Mouse (Mus musculus) frontal cortex, adult (tissue): ENCODE measurements around the gene Mrpl48.
A peak's percentile ranks its signal among the peaks of the same experiment; 100 is the strongest.

ENCODE experiments used
- ATAC-seq: cut with Nextera tagmentation; 2 replicates; pipeline ENCODE4 v1.9.2; 2017; ENCODE audit warnings: mild to moderate bottlenecking, moderate library complexity, mixed read lengths; ENCODE audit not compliant: low TSS enrichment

Gene Mrpl48

DNA sequence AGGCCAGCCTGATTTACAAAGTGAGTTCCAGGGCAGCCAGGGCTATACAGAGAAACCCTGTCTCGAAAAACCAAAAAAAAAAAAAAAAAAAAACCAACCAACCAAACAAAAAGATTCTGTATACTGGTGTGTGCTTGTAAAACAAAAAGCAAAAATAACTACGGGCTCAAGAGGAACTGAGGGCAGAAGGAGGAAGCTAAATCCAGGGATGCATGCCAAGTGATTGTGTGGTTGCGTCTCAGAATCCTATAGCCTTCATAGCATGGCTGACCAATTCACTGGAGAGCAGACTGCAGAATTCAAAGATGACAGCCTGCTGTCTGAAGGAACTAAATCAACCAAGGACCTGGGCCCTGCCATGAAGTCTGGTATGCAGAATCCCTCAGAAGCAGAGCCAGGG is 73.9 kb downstream of the Mrpl48 start:
- ATAC-seq: no peak

- no peak for ATAC-seq
Measured at GRCm38 (mm10) chr7:100533503-100533902, 74.6 kb downstream of the Mrpl48 start.

GRCm38 (mm10) chr7:100530766-100531165 is 77.3 kb downstream of the Mrpl48 start:
- ATAC-seq: no peak

DNA sequence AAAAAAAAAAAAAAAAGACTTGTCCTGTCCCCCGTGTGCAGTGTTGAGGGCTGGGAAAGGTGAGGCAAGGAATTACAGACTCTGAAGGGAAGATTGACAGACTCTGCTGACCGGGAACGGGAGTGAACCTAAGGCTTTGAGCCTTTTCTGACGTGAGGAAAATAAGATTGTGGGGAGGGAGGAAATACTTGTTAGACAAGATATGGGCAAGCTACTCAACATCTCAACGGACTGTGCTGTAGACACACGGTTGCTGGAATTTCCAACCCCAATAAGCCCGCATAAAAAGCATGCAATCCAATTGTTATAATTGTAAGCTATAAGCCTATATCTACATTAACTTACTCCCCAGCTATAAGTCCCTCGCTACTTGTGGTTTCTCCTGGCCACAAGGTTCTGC is 83.4 kb downstream of the Mrpl48 start:
- no peak for ATAC-seq

DNA sequence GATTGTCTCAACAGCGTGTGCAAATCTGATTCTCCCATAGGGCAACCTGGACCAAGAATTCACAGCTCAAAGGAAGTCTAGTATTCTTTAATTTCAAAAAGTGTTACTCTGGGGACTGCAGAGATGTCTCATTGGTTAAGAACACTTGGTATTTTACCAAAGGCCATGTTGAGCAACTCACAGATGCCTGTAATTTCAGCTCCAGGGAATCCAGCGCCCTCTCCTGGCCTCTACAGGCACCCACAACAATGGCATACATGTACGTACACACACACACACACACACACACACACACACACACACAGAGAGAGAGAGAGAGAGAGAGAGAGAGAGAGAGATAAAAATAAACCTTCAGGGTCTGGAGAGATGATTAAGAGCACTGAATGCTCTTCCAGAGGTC is 85.9 kb downstream of the Mrpl48 start:
- ATAC-seq: no peak

DNA sequence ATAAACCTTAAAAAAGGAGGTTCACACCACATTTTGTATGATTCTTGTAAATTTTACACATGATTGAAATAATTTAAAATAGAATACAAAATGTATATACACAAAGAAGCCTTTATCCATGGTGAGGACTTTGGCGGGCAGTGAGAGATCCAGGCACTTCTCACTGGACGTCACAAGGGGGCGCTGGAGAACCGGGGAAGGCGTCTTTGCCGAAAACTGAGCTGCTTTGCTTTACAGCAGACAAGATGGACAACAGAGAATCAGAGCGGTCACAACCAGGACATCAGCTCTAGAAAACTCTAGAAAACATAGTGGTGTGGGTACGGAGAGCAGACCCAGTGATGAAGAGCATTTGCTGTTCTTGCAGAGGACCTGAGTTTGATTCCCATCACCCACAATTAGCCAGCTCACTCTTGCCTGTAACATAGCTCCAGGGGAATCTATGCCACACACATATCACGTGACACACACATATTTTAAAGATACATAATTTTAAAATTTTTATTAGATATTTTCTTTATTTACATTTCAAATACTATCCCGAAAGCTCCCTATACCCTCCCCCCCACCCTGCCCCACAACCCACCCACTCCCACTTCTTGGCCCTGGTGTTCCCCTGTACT is 87.3 kb downstream of the Mrpl48 start:
- peak; percentile 80; the same call in 1 of the 2 replicates for ATAC-seq

DNA sequence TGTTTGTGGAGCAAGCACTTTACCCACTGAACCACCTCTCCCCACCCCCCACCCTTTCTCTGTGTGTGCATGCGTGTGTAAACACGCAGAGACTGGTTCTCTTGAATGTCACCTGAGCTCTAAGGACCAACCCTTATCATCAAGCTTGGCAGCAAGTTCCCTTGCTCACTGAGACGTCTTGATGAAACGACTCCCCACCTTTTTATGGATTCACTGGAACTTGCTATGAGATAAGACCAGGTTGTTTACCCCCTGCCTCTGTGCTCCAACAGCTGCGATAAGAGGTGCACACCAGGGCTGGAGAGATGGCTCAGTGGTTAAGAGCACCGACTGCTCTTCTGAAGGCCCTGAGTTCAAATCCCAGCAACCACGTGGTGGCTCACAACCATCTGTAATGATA is 87.9 kb downstream of the Mrpl48 start:
- no peak for ATAC-seq

GRCm38 (mm10) chr7:100514573-100514972 is 93.5 kb downstream of the Mrpl48 start, which contains the start of gene Dnajb13:
TSS of gene Dnajb13 (minus strand) at chr7:100514960.
- ATAC-seq: peak; percentile 85; the same call in 1 of the 2 replicates

DNA sequence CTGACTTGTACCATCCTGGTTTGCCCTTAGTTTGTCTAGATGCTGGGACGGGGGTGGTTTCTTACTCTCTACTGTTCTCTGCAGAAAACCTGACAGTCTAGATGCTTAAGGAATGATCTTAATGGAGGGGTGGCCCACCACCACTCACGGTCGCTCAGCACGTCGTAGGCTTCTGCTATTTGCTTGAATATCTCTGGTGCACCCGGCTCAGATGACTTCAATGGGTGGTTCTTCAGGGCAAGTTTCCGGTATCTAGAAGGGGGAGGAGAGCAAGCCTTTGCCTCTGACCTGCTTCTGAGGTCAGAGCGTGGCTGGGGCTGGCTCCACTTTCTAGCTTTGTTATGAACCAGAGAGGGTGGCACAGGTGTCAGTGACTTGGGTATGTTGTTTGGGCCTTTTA is 96.5 kb downstream of the Mrpl48 start:
- ATAC-seq: no peak

- ATAC-seq: no peak
Measured at GRCm38 (mm10) chr7:100508670-100509069, 99.4 kb downstream of the Mrpl48 start.

GRCm38 (mm10) chr7:100506494-100506893 is 101.6 kb downstream of the Mrpl48 start:
- ATAC-seq: no peak

DNA sequence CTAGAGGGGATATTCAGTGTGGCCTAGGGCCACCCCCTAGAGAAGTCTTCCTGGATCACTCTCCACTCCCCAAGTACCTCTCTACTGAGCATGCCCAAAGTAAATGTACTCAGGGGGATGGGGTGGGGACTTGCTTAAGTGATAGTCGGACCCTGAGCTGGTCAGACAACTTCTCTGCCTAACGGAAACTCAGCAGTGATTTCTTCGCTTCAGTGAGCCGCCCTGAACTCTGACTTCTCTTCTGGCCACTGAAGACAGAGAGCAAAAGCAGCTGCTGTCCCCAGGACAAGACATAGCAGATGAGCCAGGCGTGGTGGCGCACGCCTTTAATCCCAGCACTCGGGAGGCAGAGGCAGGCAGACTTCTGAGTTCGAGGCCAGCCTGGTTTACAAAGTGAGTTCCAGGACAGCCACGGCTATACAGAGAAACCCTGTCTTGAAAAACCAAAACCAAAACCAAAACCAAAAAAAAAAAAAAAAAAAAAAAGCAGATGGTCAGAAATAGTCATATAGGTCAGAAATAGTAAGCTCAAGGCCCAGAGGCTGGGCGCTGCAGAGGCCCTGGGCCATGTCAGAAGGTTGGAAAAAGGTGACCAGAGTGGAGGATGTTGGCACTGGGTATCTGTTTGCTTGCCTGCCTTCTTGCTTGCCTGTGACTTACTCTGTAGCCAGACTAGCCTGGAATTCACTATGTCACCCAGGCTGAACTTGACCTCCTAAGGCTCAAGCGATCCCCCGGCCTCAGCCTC is 103.2 kb downstream of the Mrpl48 start:
- no peak for ATAC-seq

DNA sequence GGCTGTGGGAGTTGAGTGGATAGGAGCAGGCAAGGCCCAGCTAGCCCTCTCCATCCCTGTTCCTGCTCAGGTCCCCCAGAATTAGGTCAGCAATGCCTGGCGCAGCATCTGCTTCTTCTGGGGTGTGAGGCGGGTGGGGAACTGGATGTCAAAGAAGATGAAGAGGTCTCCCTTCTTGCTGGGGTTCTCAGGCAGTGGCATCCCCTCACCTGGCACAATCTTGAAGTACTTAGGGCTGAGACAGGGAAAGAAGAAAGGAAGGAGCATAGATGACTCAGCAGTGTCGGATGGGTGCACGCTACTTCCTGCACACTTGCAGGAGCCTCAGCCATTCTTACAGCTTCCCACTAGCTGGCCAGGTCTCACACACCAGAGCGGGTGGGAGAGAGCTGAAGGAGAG is 105.0 kb downstream of the Mrpl48 start:
- ATAC-seq: no peak

DNA sequence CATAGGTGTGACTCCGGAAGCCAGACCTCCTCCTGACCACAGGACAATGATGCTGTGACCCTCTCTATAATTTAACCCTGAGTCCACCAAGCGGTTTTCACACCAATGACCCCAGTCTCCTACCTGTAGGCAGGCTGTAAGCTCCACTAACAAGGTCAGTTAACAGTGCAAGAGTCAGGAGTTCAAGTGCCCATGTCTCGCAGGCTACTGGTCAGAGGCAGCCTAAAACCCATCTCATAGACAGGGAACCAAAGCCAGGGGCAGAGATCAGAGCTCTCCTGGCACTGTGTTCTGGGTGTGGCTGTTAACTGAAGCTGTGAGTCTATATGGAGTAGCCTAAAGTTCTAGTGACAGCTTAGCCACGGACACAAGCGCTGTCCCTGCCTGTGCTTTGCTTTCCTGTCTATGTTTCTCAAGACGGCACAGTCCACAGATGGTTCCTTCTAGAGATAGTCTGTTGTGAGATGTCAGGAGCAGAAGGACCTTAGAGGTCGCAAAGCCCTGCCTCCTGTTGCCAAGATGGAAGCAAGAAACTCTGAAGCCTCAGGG is 105.7 kb downstream of the Mrpl48 start:
- no peak for ATAC-seq

GRCm38 (mm10) chr7:100501844-100502373 is 106.2 kb downstream of the Mrpl48 start:
- no peak for ATAC-seq

- no peak for ATAC-seq
Measured at GRCm38 (mm10) chr7:100501027-100501843, 106.9 kb downstream of the Mrpl48 start.

GRCm38 (mm10) chr7:100500276-100500977 is 107.7 kb downstream of the Mrpl48 start:
- no peak for ATAC-seq

GRCm38 (mm10) chr7:100499465-100499864 is 108.6 kb downstream of the Mrpl48 start:
- no peak for ATAC-seq

DNA sequence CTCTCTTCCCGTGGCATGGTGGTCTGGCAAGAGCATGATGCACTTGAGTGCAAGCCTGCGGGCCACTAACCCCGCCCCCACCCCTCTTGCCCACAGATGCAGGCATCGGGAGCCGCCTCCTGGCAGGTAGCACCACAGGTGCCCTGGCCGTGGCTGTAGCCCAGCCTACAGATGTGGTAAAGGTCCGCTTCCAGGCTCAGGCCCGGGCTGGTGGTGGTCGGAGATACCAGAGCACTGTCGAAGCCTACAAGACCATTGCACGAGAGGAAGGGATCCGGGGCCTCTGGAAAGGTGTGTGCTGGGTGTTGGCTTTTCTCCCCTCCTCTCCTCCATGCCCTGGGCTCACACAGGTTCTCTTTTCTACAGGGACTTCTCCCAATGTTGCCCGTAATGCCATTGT is 110.1 kb downstream of the Mrpl48 start:
- ATAC-seq: no peak

DNA sequence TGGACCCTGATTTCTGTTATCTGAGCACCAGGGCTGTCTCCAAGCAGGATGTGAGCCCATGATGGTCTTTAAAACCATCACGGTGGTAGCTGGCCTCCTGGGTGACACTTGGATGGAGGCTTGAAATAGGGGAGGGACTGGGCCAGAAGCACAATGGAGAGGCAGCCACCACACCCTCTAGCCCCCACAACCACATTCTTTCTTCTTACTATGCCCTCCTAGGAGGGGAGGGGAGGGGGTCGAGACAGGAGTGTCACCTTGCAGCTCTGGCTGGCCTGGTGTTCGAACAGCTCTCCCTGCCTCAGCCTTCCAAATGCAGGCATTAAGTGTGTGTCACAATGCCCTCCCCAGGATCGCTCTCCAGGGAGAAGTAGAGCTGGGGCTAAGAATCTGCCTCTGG is 110.7 kb downstream of the Mrpl48 start:
- ATAC-seq: no peak

DNA sequence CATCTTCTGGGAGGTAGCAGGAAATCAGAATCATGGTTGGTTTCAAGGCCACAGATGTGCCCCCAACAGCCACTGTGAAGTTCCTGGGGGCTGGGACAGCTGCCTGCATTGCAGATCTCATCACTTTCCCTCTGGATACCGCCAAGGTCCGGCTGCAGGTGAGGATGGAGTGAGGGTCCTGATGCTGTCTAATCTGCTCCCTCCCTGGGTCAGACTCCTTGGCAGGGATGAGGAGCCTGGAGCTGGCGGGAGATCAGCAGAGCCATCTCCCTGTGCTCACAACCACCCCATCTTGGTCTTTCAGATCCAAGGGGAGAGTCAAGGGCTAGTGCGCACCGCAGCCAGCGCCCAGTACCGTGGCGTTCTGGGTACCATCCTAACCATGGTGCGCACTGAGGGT is 111.3 kb downstream of the Mrpl48 start:
- ATAC-seq: no peak
